Mouse (Mus musculus): ENCODE measurements around the gene RPS10-NUDT3. TPM values are rescaled to one million over a fixed set of nuclear protein-coding genes. Genes with fewer than 3 reads are reported as not detected.
"Not testable (repeated sequence)": the region's sequence is repeated elsewhere in the genome, so short reads cannot be mapped to it uniquely, and the experiment has no call there.

Gene RPS10-NUDT3
- total RNA-seq, 4 experiments from 2014 or later: 2.0 TPM; not detected in 3

GRCm38 (mm10) chr17:27642491-27643062, 7.6 kb upstream of the RPS10-NUDT3 start:
- DNase-seq (ENCODE audit: low spot score in 2 of 2): peak; percentile 67 to 91

GRCm38 (mm10) chr17:27639851-27640250, 4.8 kb upstream of the RPS10-NUDT3 start:
- not testable (repeated sequence) for DNase-seq (ENCODE audit: low spot score in 2 of 2)

GRCm38 (mm10) chr17:27638921-27639332, 3.9 kb upstream of the RPS10-NUDT3 start:
- DNase-seq (ENCODE audit: low spot score in 2 of 2): peak in 1 of 2 experiments; percentile 91

GRCm38 (mm10) chr17:27637333-27637732, 2.3 kb upstream of the RPS10-NUDT3 start:
- DNase-seq (ENCODE audit: low spot score in 2 of 2): no peak

GRCm38 (mm10) chr17:27636132-27637020, 1.4 kb upstream of the RPS10-NUDT3 start, which contains the start of gene Rps10:
Gene Rps10, minus strand, starts transcription at chr17:27636669.
- no peak for DNase-seq (ENCODE audit: low spot score in 2 of 2)

GRCm38 (mm10) chr17:27635575-27635903, 517 bp upstream of the RPS10-NUDT3 start:
- DNase-seq (ENCODE audit: low spot score in 2 of 2): not testable (repeated sequence)

GRCm38 (mm10) chr17:27629249-27630020, 5.6 kb downstream of the RPS10-NUDT3 start:
- DNase-seq (ENCODE audit: low spot score in 2 of 2): peak; percentile 61 to 62

GRCm38 (mm10) chr17:27628376-27628775, 6.6 kb downstream of the RPS10-NUDT3 start:
- DNase-seq (ENCODE audit: low spot score in 2 of 2): no peak

GRCm38 (mm10) chr17:27627451-27627850, 7.6 kb downstream of the RPS10-NUDT3 start:
- no peak for DNase-seq (ENCODE audit: low spot score in 2 of 2)

GRCm38 (mm10) chr17:27626681-27627080, 8.3 kb downstream of the RPS10-NUDT3 start:
- DNase-seq (ENCODE audit: low spot score in 2 of 2): no peak

GRCm38 (mm10) chr17:27625455-27626251, 9.4 kb downstream of the RPS10-NUDT3 start:
- DNase-seq (ENCODE audit: low spot score in 2 of 2): no peak

GRCm38 (mm10) chr17:27623360-27624326, 11.4 kb downstream of the RPS10-NUDT3 start, which contains the start of gene Nudt3:
Gene Nudt3, minus strand, starts transcription at chr17:27623495.
- peak; percentile 84 to 85 for DNase-seq (ENCODE audit: low spot score in 2 of 2)

- peak in 1 of 2 experiments; percentile 49 for DNase-seq (ENCODE audit: low spot score in 2 of 2)
Measured at GRCm38 (mm10) chr17:27622611-27623359, 12.2 kb downstream of the RPS10-NUDT3 start.

- no peak for DNase-seq (ENCODE audit: low spot score in 2 of 2)
Measured at GRCm38 (mm10) chr17:27621705-27622531, 13.1 kb downstream of the RPS10-NUDT3 start.

GRCm38 (mm10) chr17:27621161-27621560, 13.9 kb downstream of the RPS10-NUDT3 start:
- DNase-seq (ENCODE audit: low spot score in 2 of 2): no peak

- no peak for DNase-seq (ENCODE audit: low spot score in 2 of 2)
Measured at GRCm38 (mm10) chr17:27615388-27615787, 19.6 kb downstream of the RPS10-NUDT3 start.

GRCm38 (mm10) chr17:27613016-27613415, 22.0 kb downstream of the RPS10-NUDT3 start:
- no peak for DNase-seq (ENCODE audit: low spot score in 2 of 2)

GRCm38 (mm10) chr17:27611994-27612393, 23.0 kb downstream of the RPS10-NUDT3 start:
- no peak for DNase-seq (ENCODE audit: low spot score in 2 of 2)

Data from left cerebral cortex, adult 8-10 months (tissue).